Mouse (Mus musculus): Measurements from ENCODE around the gene Klk1b27.
"Not testable (repeated sequence)": the region's sequence is repeated elsewhere in the genome, so short reads cannot be mapped to it uniquely, and the experiment has no call there.

Klk1b27 gene

GRCm38 (mm10) chr7:44051990-44052389 is at the start of gene Klk1b27:
TSS of gene Klk1b27 (plus strand) at chr7:44052290.
- in situ Hi-C loops (cut with MboI; ENCODE audit: unreplicated experiment in 2 of 2), result not testable (repeated sequence)

DNA sequence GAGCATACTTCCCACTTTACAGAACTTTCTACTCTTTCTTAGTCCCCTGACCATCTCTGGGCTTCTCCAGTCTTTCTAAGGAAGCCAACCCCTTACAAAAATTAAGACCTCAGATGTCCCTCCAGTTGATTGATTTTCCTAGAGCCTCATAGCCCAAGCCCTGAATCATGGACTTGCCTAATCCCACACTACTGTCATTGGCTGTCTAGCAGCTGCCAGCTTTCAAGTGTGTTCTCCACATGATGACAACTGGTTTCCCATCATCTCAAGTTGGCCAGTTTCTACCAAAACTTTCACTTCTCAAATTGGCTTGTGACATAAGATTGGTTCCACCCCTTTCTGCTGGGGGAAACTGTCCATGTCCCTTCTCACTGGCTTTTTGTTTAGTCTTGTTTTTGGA is 47.2 kb upstream of the Klk1b27 start:
- in situ Hi-C loops (cut with MboI; ENCODE audit: unreplicated experiment in 2 of 2), result no loop called here

- in situ Hi-C loops (cut with MboI; ENCODE audit: unreplicated experiment in 2 of 2), result not testable (repeated sequence)
Measured at GRCm38 (mm10) chr7:44011868-44012267, 40.2 kb upstream of the Klk1b27 start, which contains the start of gene Klk1b26. TSS of gene Klk1b26 (plus strand) at chr7:44012168.

DNA sequence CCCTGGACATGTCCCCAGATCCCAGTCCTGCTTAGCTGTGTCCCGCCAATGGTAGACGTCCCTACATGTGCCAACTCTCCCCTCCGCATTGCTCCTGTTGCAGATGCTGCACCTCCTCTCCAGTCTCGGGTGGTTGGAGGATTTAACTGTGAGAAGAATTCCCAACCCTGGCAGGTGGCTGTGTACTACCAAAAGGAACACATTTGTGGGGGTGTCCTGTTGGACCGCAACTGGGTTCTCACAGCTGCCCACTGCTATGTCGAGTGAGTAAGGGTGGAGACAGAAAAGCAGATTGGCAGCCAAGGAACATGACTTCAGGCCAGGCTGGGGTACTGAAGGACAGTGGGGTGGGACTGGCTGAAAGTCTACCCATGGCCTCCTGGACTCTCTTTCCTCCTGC is 37.4 kb upstream of the Klk1b27 start:
- in situ Hi-C loops (cut with MboI; ENCODE audit: unreplicated experiment in 2 of 2), result not testable (repeated sequence)

DNA sequence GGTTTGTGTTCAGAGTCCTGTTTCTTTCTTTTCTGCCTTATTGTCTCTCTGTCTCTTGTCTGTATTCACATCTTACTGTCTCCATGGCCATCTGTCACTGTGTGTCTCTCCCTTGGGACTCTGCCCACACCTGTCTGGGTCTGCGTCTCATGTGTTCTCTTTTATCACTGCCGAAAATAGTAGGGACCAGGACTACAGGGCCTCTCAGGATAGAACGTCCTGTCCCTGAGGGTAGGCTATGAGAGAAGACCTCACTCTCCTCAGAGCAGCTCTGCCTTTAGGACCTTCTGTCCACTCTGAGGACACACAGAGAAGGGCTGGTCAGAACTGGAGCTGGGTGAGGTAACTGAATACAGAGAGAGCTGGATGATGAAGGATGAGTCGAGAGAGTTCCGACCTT is 37.0 kb upstream of the Klk1b27 start:
- in situ Hi-C loops (cut with MboI; ENCODE audit: unreplicated experiment in 2 of 2), result no loop called here

DNA sequence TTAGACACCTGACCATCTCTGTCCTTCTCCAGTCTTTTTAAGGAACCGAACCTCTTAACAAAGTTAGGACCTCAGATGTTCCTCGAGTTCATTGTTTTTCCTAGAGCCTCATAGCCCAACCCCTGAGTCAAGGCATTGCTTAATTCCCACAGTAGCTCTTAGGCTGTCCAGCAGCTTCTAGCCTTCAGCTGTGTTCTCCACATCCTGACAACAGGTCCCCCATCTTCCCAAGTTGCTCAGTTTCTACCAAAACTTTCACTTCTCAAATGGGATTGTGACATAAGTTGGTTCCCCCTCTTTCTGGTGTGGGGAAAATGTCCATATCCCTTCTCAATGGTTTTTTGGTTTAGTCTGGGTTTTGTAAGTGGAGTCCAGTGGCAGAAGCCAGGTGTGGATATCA is 20.0 kb downstream of the Klk1b27 start:
- in situ Hi-C loops (cut with MboI; ENCODE audit: unreplicated experiment in 2 of 2), result no loop called here

DNA sequence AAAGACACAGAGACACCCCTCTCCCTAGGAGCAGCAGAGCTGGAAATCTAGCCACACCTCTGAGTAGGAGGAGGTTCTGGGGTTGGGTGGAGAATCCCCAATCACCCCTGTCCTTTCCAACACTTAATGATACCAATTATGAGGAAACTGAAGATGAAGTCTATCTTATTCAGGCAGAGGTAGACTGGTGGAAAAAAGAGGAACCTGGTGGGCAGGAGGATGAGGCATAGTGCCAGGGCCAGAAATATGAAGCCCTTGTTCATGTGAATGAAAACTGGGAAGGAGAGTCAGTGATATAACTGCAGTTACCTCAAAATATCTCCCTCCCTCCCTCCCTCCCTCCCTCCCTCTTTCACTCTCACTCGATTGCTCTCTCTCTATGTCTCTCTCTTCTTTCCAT is 25.6 kb downstream of the Klk1b27 start:
- in situ Hi-C loops (cut with MboI; ENCODE audit: unreplicated experiment in 2 of 2), result no loop called here

- in situ Hi-C loops (cut with MboI; ENCODE audit: unreplicated experiment in 2 of 2), result no loop called here
Measured at GRCm38 (mm10) chr7:44096111-44096510, 44.0 kb downstream of the Klk1b27 start.

GRCm38 (mm10) chr7:44102028-44102427 is 49.9 kb downstream of the Klk1b27 start, which contains the start of gene Klk1b21:
TSS of gene Klk1b21 (plus strand) at chr7:44102328.
- in situ Hi-C loops (cut with MboI; ENCODE audit: unreplicated experiment in 2 of 2), result not testable (repeated sequence)

All from v-Abl transformed pro-B cells (cell line).